Mouse (Mus musculus) inflammation-experienced regulatory T-cells, adult 6 months (primary cell): ENCODE data around the gene Pacsin1. TPM values are rescaled to one million over a fixed set of nuclear protein-coding genes. Genes with fewer than 3 reads are reported as not detected.

Experiments used
- ATAC-seq: one replicate; pipeline ENCODE4 v1.8.0; 2017
- polyA plus RNA-seq, 3 experiments: library from polyadenylated mRNA; unstranded; fragments of 100-300 nt; shearing (Covaris generic); gene quantifications; one replicate each; pipeline ENCODE4 v1.2.1; 2017

Pacsin1 gene
- polyA plus RNA-seq = 10 to 100 TPM; 12.2 to 49.0 (median 34.4) TPM

DNA sequence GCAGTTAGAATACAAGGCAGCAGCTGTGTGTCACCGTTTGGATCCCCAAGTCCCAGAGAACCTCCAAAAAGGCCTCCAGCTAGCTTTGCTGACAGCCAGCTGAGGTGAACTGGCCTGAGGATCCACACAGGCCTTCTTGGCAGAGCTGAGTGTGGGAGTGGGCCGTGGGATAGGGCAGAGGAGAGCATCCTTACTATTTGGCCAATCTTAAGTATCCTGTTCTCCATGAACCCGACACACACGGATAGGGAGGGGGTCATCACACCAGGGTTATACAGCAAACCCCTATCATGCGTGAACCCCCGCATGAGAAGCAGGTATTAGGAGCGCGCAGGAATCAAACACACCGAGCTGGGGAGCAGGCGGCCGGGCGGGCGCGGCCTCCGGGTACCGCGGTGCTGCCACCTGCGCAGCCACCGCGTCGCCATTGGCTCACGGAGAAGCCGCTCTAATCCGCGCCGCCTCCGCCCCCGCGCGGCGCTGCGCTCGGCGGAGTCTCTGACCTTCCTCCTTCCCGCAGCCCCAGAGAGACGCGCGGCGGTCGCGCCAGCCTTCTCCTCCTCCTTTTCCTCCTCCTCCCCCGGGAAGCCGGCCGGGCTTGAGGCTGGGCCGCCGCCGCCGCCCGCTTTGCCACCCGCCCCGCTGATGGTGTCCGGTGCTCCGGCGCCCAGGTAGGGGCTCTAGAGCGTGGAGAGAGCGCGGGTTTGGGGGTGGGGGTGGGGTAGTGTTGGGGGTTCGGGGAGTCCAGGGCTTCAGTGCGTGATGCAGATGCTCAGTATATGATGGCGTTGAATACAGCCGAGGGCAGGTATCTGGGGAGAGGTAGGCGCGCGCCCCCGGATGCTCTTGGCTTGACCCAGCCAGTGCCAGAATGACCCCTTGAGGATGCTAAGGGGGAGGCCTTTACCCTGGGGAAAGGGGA lies at the start of gene Pacsin1:
TSS of gene Pacsin1 (plus strand) at position 421 of the 922 bp plus-strand sequence.
- ATAC-seq = peak; percentile 74

DNA sequence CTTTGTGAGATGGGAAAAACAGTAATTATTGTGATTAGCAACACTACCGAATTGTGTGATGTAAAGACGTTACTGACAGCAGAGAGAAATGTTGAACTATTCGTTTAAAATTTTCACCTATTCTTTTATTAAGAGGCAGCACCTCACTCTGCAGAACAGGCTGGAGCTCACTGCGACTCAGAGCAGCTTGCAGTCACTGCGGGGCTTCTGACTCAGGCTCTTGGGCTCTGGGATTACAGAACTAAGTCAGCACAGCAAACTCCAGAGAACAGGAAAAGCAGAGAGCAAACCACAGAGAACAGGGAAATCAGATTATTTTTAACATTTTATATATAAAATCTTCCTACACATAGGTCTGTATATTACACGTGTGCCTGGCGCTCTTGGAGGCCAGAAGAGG lies 45.7 kb upstream of the Pacsin1 start:
- ATAC-seq = no peak

DNA sequence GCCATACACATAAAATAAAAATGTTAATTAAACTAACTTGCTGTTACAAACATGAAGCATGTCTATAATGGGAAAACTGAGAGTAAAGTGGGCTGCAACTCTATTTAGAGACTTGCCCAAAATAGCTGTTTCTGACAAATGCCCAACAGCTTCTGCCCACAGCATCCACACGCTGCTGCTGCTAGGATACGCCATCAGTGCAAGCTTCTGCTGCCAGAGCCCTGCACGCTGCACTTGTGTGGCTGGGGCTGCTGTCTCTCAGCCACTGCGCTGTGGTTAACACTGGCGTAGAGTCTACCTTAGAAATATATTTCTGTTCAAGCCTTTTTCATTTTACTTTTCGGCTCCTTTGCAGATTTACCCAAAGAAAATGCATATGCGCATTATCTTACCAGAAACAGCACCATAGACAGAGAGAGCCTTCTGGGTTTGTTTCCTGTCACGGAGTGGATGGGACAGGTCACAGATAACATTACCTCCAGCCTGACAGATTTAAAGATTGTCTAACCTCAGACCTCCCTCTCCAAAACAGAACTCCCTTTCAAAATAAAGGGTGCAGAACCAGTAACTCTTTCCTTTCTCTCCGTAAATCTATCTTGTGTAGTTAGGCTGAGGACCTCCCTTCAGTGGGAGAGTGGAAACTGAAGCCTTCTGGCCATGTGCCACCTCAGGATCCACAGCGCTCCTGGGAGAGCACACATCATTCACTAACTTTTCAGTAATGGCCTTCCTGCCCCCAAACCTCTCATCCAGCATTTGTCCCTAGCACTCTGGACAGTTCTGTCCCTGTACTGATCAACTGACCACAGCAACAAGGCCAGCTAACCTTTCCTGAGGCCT lies 44.4 kb upstream of the Pacsin1 start:
- ATAC-seq = no peak

DNA sequence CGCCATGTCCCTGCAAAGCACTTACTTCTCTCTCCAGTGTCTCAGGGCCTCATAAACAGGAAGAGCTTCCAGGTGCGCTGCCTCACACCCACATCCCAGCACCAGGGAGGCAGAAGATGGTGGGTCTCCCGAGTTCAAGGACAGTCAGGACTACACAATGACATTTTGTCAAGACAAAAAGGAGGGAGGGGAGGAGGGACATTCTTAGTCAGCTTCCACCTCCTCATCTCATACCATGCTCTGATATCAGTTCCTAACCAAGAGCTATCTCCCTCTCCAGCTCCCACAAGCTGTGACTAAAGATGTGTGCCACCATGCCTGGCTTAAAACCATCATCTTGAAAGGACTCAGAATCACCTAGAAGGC lies 43.8 kb upstream of the Pacsin1 start:
- ATAC-seq = no peak

DNA sequence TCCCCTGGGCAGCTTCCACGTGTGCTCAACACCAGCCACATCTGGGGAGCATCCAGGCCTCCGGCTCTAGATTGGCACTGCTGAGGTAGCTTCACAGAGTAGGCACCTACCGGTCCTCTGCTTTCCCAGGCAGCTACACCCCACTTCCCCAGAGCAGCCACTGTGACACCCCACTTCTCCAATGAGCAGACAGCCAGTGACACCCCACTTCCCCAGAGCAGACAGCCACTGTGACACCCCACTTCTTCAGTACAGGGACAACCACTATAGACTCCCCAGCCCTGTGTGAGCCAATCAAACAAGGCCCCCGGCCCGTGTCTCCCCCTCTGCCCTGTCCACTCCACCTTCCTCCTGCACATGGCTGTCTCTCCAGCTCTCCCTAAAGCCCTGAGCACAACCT lies 43.3 kb upstream of the Pacsin1 start:
- no peak for ATAC-seq

DNA sequence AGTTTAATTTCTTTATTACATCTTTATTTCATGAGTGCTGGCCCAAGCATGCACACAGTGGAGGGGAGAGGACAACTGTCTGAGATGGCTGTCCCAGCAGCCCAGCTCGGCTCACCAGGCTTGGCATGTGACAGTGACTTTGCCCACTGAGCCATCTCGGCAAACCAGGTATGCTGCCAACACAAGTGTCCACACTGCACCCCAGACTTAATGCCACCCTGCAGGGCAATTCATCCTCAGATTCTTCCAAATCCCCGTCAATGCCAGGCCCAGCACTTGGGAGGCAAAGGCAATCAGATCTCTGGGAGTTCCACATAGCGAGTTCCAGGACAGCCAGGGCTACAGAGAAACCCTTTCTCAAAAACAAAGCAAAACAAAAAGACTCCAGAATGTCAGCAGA lies 42.3 kb upstream of the Pacsin1 start:
- ATAC-seq = no peak

DNA sequence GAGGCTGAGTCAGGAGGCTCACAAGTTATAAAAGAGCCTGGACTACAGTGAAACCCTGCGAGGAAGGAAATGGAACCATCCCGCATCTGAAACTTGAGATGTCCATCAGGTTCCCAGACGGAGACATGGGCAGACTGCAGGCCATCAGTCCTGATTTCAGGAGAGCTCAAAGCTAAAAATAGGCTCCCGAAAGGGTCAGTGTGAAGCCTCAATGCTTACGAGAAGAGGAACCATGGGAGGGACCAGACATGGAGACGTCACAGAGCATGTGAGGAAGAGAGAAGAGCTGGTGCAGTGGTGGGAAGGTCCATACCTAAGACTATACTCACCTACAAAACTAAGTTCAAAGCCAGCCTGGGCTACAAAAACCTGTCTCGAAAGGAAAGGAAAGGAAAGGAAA lies 39.9 kb upstream of the Pacsin1 start:
- no peak for ATAC-seq

DNA sequence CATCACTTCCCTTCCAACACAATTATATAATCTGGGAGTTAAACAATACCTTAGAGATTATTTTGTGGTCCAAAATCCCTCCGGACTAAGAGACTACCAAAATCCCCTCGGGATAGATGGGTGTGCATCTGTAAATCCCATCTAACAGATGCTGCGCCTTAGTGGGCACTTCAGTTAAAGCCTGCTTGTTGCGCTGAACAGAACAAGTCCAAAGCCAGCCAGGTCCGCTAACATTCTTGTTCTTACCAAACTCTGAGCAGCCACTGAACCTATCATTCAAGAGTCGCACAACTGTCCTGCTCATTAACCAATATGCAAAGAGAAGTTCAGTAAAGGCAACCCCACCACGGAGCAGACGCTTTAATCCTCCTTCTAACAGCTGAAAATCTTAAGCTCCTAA lies 34.1 kb upstream of the Pacsin1 start:
- no peak for ATAC-seq

DNA sequence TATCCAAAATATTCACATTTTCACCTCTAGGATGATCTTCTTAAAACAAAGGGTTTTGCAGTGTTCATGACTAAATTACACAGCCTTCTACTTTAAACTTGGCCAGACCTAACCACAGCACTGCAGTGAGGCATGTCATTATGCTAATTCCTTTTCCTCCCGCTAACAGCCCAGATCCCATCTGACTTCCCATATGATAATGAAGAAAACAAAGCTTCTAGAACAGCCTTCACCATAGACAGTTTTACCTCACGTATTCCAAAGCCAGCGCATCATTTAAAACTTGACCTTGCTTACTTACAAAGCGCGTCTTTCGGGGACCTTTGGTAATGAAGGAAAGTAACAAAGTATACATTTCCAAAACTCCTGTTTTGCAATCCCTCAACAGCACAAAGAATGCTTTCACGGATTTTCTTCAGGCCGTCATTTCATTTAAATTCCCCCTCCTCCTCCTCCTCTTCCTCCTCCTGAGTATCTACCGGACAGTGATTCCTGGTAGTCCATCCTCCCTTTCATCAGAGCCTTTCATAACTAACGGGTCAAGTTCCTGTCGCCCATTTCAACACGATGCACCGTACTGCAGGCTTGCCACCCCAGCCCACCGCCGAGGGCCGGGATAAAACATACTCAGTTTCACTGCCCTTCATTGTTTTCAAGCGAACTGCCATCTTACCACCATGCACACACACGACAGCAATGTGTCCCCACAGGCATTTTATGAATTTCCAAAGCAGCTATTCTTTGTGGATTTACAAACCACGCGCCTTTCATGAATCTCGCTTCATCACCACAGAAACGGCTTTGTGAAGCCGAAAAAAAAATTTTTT lies 33.4 kb upstream of the Pacsin1 start:
- no peak for ATAC-seq

DNA sequence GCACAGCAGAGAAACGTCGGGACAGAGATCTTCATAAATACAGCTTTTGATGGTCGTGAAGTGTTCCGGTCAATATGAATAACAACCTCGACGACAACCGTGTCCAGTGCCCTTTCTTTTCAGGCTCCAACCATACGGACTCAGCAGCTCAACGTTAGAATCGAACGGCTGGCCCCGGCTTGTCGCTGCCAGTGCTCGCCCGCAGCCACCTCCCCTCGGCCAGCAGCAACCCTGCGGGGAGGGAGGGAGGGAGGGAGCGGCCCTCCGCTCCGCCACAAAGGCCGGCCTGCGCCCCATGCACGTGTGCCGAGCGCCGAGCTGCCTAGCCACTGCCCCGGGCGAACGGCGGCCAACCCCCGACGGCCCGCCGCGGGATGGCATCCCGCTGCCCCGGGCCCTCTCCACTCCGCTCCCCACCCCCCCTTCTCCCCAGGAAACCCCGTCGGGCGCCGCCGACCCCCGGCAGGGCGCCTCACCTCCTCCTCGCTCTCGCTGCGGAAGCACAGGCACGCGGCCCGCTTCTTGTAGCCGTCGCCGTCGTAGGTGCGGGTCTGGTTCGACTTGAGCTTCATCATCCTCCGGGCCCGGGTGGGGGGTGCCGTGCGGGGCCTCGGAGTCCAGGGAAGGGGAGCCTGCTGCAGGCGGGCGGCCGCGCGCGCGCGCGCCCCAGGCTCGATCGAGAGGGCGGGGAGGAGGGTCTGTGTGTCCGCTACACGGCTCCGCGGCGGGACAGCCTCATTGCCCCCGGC lies 32.5 kb upstream of the Pacsin1 start:
- peak; percentile 22 for ATAC-seq

DNA sequence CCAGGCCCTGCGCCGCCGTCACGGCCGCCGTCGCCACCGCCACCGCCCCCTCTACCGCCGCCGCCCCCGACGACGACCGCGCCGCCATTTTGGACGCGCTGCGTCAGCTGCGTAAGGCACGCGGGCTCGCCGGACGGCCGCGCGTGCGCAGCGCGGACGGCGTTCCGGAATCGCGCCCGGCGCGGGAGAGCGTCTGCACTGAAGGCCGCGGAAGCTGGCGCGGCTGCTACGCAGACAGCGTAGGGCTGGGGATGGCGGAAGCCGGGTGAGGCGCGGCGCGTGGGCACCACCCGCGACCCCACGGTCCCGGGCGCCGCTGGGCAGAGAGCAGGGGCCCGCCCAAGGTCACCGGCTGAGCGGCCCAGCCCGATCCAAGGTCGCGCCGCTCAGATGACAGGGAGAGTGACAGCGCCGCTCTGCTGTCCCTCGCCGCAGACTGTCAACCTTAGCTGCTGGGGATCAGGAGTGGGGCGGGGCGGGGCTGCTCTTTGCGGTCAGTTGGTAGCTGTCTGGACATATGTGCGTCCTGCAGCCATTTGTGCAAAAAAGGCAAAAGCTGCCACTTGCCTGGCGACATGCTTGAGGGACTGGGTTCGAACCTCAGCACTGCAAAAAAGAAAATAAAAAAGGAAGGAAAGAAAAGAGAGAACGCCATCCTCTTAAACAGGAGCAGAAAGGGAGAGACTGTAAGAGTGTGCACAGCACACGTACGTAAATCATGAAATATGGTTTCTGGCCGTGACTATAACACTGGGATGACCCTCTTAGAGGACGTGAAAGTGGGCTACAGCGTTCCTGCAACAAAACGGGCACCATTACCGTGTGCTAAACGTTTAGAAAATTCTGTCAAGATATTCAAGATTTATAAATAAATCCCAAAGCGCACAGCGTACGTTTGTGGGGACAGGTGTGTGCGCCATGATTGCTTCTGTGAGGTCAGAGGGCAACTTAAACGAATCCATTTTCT lies 31.7 kb upstream of the Pacsin1 start, which contains the start of gene Nudt3:
TSS of gene Nudt3 (minus strand) at position 136 of the 967 bp plus-strand sequence.
- ATAC-seq = peak; percentile 94

DNA sequence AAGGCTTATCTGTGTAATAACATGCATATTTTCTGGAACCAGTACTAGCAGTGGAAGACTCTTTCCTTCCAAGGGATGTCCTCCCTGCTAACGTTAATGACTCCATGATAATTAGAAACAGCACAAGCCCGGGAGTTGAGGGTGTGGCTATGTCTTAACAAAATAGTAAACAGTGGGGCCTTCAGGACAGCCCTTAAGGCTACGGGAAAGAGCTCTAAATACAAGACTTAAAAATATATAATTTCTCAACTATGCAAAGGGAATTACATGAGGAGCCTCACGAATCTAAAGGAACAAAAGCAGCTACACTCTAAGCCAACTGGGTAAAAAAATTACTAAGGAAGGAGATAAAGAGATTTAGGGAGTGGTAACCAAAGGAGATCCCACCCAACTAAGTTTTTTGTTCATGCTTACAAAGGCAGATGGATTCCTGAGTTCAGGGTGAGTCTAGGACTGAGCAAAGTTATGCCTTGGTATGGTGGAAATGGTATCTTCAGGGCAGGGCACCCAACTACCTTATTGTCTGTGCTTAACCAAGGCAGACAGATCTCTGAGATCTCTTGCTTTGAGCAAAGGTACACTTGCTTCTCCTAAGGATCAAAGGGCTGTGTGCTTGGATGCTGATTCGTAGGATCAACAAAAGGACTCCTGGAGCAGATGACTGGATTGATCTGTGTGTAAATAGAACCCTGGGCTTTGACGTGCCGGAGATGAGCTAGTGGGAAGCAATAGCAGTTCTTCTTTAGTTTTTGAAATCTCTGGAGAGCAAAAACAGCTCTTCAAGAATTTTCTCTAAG lies 29.7 kb upstream of the Pacsin1 start:
- no peak for ATAC-seq

DNA sequence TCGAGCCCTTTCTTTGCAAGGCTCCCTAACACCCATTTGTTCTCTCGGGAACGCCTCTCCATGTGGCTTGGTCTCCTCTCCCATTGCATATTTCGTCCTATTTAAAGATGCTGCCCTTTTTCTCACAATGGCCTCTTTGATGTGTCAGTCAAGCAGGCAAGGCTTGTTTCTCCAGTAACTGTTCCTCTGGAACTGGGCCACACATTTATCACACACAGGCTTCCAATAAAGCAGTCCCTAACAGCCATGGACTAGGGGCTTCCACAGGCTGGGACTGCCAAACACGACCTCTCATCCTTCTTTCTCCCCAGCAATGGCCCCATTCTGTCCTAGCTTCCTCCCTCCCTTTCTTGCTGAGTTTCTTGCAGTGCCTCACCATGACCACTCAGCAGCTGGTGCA lies 28.6 kb upstream of the Pacsin1 start:
- no peak for ATAC-seq

DNA sequence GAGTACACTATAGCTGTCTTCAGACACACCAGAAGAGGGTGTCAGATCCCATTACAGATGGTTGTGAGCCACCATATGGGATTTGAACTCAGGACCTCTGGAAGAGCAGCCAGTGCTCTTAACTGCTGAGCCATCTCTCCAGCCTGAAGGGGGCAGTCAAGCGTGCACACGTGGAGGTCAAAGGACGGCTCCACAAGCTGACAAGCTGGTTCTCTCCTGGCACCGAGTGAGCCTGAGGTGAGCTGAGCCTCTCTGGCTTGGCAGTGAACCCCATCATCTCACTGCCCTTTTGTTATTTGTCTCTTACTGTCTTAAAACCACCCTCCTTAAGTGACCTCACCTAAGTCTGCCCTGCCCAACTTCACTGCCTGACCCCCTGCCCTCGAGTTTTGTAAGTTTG lies 27.9 kb upstream of the Pacsin1 start:
- no peak for ATAC-seq

DNA sequence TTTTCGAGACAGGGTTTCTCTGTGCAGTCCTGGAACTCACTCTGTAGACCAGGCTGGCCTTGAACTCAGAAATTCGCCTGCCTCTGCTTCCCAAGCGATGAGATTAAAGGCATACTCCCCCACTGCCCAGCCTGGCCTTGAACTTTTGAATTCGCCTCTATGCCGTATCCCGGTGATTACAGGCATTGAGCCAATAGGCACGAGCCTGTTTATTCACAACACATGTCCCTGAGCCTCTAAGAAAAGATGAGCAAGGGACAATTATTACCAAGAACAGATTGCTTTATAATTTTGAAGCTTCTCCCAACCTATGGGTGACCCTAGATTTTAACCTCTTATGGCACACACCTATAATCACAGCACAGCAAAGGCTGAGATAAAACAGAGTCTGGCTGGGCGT lies 26.9 kb upstream of the Pacsin1 start:
- ATAC-seq = no peak

DNA sequence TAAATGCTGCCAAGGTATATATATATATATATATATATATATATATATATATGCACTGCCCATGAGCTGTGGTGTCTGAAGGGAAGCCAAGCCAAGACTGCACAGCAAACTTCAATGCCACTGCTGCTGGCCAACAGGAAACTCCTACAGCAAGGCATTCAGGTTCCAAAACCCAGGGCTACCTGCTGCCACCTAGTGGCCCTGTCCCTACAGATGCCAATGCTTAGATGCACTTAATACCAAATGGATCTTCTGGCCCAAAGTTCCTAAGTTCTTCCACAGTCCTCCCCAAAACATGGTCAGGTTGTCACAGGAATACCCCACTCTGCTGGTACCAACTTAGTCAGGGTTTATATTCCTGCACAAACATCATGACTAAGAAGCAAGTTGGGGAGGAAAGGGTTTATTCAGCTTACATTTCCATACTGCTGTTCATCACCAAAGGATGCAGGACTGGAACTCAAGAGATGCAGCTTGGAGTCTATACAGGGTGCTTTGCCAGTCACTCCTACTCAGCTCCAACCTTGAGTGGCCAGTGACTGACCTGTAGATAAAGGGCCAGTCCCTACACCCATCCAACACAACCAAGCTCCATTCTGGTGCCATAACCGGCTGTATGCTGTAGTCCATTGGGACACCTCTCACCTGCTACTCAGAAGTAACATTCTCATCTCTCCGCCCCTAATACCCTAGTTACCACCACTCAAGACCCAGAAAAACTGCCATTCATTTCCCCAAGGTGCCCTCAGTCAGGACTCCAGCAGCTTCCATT lies 25.9 kb upstream of the Pacsin1 start:
- ATAC-seq = peak; percentile 69

DNA sequence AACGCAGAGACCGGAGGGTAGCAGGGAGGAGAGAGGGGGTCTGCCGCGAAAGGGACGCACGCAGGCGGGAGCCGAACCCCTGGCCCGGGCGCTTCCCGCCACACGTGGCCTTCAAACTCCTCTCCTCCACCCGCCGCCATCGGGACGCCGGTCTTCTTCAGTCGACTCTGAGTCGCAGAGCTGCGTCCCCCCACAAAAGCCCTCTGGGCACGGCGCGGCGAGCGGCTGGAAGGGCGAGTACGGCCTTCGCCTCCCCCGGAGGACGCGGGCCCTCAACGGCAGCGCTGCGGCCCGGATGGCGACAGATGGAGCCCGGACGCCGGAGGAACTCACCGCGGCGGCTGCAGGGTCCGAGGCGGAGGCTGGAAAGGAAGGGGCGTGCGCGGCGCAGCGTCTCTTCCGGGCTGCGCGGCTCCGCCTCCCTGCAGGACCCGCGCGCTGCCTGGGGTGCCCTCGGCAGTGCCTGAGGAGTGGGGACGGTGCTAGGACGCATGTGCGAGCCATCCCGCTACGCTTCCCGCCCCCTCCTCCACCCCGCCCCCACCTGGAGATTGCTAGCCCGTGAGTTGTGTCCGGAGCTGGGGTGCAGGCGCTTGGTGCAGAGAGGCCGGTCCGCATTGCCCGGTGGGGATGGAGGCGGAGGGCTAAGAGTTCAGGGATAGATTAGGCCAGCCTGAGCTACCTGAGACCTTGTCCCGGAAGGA lies 20.3 kb upstream of the Pacsin1 start, which contains the start of gene RPS10-NUDT3:
TSS of gene RPS10-NUDT3 (minus strand) at position 352 of the 704 bp plus-strand sequence.
- ATAC-seq = peak; percentile 93

DNA sequence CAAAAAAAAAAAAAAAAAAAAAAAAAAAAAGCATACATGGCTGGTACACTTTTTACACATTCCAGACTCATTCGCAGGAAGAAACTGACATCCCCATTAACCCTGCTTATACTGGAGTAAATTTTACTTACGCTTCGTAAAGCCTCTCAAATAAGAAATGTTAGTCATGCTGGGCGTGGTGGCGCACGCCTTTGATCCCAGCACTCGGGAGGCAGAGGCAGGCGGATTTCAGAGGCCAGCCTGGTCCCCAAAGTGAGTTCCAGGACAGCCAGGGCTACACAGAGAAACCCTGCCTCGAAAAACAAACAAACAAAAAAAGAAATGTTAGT lies 19.8 kb upstream of the Pacsin1 start:
- ATAC-seq = peak; percentile 12
